In the genomic region with DNA sequence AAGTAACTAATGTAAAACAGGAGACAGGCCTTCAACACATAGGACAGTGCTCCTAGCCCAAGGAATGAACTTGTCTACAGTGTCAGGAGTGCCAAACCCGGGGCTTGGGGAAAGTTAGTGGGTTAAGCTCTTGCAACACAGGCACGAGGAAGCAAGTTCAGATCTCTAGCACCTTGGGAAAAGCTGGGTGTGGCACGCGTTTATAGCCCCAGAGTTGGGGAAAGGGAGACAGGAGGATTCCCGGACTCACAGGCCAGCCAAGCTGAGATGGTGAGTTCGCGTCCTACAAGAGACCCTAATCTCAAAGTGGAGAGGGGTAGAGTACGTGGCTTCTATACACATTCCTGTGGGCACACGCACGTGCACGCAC, we compare ENCODE assay signal across 17 mouse cellular contexts. TPM values are rescaled to one million over a fixed set of nuclear protein-coding genes. Genes with fewer than 3 reads are reported as not detected.
DNase-seq lines count a peak whose midpoint lies in the region; ATAC-seq and TF ChIP-seq lines count a peak whose summit lies in the region.
"Had no signal": no experiment of that assay in that cellular context is flagged by ENCODE, and none has a peak within 500 bp of the region (broad histone marks: within the 10 kb centered on the region; RNA-seq: fewer than 3 reads in every experiment).

No protein-coding gene starts in this region.

- H3K4me1 ChIP-seq in liver, adult 2 months (ENCODE audit: control insufficient read depth, insufficient read depth, low read length), result peaks cover 20% of the 10 kb centered on the region
- peaks cover 38% of the 10 kb centered on the region for H3K4me1 ChIP-seq in liver, embryonic 11.5 days (replicated peaks; ENCODE audit: control insufficient read depth, insufficient read depth, low read length)
- H3K4me1 ChIP-seq in CH12.LX (ENCODE audit: control insufficient read depth in 1 of 2, insufficient read depth in 2 of 2), result peaks cover 19 to 60% of the 10 kb centered on the region in 2 experiments
- H3K4me1 ChIP-seq in E14TG2a.4 (replicated peaks; ENCODE audit: low read depth, low read length), result peaks cover 78% of the 10 kb centered on the region
- H3K4me1 ChIP-seq in intestine, embryonic 16.5 days (ENCODE audit: control insufficient read depth, insufficient read depth, low read length), result peaks cover 23% of the 10 kb centered on the region

- ATAC-seq in liver, embryonic 11.5 days (replicated peaks; ENCODE audit: low FRiP score), result no peak
- peak; percentile 2; the same call in 1 of the 2 replicates for ATAC-seq in intestine, embryonic 16.5 days
- ATAC-seq: forebrain, postnatal 0 days had no signal

- 58% methylated on average over 11 of the region's 11 CpGs for WGBS in liver, adult 2 months
- WGBS in liver, embryonic 11.5 days, result 85% methylated on average over 11 of the region's 11 CpGs
- 77% methylated on average over 11 of the region's 11 CpGs for WGBS in intestine, embryonic 16.5 days

- peaks cover 32% of the 10 kb centered on the region; the same call in 1 of the 2 replicates for H3K79me2 ChIP-seq in liver, adult 2 months (ENCODE audit: control insufficient read depth, insufficient read depth, low read length)
- peaks cover 71% of the 10 kb centered on the region for H3K79me2 ChIP-seq in CH12.LX (replicated peaks; ENCODE audit: control insufficient read depth, extremely low read depth, insufficient read depth, poor library complexity, severe bottlenecking)

- no peak overlapping the region; the same call in 1 of the 2 replicates for H3K4me2 ChIP-seq in liver, embryonic 11.5 days
- peak overlapping the region; percentile 76; the same call in 1 of the 2 replicates for H3K4me2 ChIP-seq in CH12.LX (ENCODE audit: insufficient read depth, low read depth, poor library complexity, severe bottlenecking)
- no peak overlapping the region for H3K4me2 ChIP-seq in intestine, embryonic 16.5 days (ENCODE audit: low read depth, low read length)
- H3K4me2 ChIP-seq: embryonic facial prominence, embryonic 12.5 days; lung, embryonic 15.5 days; midbrain, embryonic 11.5 days; neural tube, embryonic 13.5 days had no signal

- no peaks in the 10 kb centered on the region for H3K27me3 ChIP-seq in liver, adult 2 months (ENCODE audit: control insufficient read depth, insufficient read depth, low read length)
- H3K27me3 ChIP-seq in liver, embryonic 11.5 days (replicated peaks; ENCODE audit: control insufficient read depth, insufficient read depth, low read length), result no peaks in the 10 kb centered on the region
- H3K27me3 ChIP-seq in CH12.LX (replicated peaks) (no peaks in the 10 kb centered on the region), E14TG2a.4 (ENCODE audit: insufficient read depth, low read length) (no peaks in the 10 kb centered on the region)
- 0 out of 2 replicates have a peak, but pooled peaks cover 3% of the 10 kb centered on the region for H3K27me3 ChIP-seq in intestine, embryonic 16.5 days (replicated peaks; ENCODE audit: control insufficient read depth, insufficient read depth, low read length)
- H3K27me3 ChIP-seq: lung, embryonic 15.5 days; neural tube, embryonic 13.5 days had no signal

- TF ChIP-seq POLR2A in liver, adult 2 months (IDR thresholded peaks at IDR 0.05; ENCODE audit: extremely low read depth, insufficient read depth, low read length), result no peak
- no peak for TF ChIP-seq POLR2A in CH12.LX (IDR thresholded peaks at IDR 0.05; ENCODE audit: low read depth, low read length)

- intact Hi-C loops in left cerebral cortex, postnatal 36 days (cut with DNase I), result no loop called here
- intact Hi-C loops in left cerebral cortex, postnatal 14 days (cut with DNase I), result no loop called here

- H3K36me3 ChIP-seq in liver, adult 2 months (ENCODE audit: control insufficient read depth, insufficient read depth, low read length), result no peaks in the 10 kb centered on the region
- H3K36me3 ChIP-seq in liver, embryonic 11.5 days (ENCODE audit: control insufficient read depth, insufficient read depth, low read length), result no peaks in the 10 kb centered on the region
- H3K36me3 ChIP-seq in CH12.LX (replicated peaks in 1 of 2; ENCODE audit: control insufficient read depth in 1 of 2, insufficient read depth in 1 of 2, low read length in 1 of 2) (peaks cover 23 to 52% of the 10 kb centered on the region in 2 experiments), E14TG2a.4 (ENCODE audit: insufficient read depth, low read length) (peaks cover 54% of the 10 kb centered on the region)
- H3K36me3 ChIP-seq in intestine, embryonic 16.5 days (ENCODE audit: control insufficient read depth, insufficient read depth, low read length), result no peaks in the 10 kb centered on the region
- H3K36me3 ChIP-seq: embryonic facial prominence, embryonic 12.5 days; lung, embryonic 15.5 days had no signal

- no peak overlapping the region for H3K4me3 ChIP-seq in liver, adult 2 months (ENCODE audit: insufficient read depth, low read depth, low read length)
- H3K4me3 ChIP-seq in liver, embryonic 11.5 days (ENCODE audit: low read depth, low read length), result no peak overlapping the region
- H3K4me3 ChIP-seq in CH12.LX (replicated peaks in 1 of 3; ENCODE audit: low read depth in 2 of 3, low read length in 2 of 3, poor library complexity in 1 of 3) (no peak overlapping the region), E14TG2a.4 (replicated peaks; ENCODE audit: low read length) (peak overlapping the region; percentile 27)
- H3K4me3 ChIP-seq in intestine, embryonic 16.5 days (ENCODE audit: low read length), result no peak overlapping the region
- H3K4me3 ChIP-seq: embryonic facial prominence, embryonic 12.5 days; limb, embryonic 10.5 days; lung, embryonic 15.5 days; neural tube, embryonic 13.5 days had no signal

- H3K9ac ChIP-seq in liver, adult 2 months (ENCODE audit: low read depth, low read length), result no peak overlapping the region
- H3K9ac ChIP-seq in liver, embryonic 11.5 days (ENCODE audit: low read depth, low read length), result no peak overlapping the region
- H3K9ac ChIP-seq in CH12.LX (ENCODE audit: insufficient read depth, low read depth), result peak overlapping the region; percentile 89
- H3K9ac ChIP-seq in intestine, embryonic 16.5 days (ENCODE audit: low read depth, low read length), result no peak overlapping the region
- H3K9ac ChIP-seq: embryonic facial prominence, embryonic 12.5 days; forebrain, postnatal 0 days; lung, embryonic 15.5 days; neural tube, embryonic 13.5 days had no signal

- TF ChIP-seq EP300 in CH12.LX (IDR thresholded peaks at IDR 0.05; ENCODE audit: low read length), result no peak

- in situ Hi-C loops in CH12.LX (cut with MboI; ENCODE audit: low pct_ligation_motif_present, low pct_unique_long_range_greater_than_20kb, low sequenced_read_pairs), result no loop called here

- H3K27ac ChIP-seq in liver, adult 2 months (replicated peaks; ENCODE audit: insufficient read depth, low read depth, low read length), result peak overlapping the region; percentile 85
- no peak overlapping the region for H3K27ac ChIP-seq in liver, embryonic 11.5 days (ENCODE audit: low read depth, low read length)
- peak overlapping the region; percentile 72; the same call in 1 of the 2 replicates for H3K27ac ChIP-seq in CH12.LX (ENCODE audit: insufficient read depth, low read depth)
- peak overlapping the region; percentile 23; the same call in 1 of the 2 replicates for H3K27ac ChIP-seq in intestine, embryonic 16.5 days (ENCODE audit: low read length)
- H3K27ac ChIP-seq: embryonic facial prominence, embryonic 12.5 days; limb, embryonic 10.5 days; lung, embryonic 15.5 days had no signal

- dilution Hi-C loops in CH12.LX (cut with MboI; ENCODE audit: extremely low pct_ligation_motif_present, extremely low pct_unique_long_range_greater_than_20kb, low sequenced_read_pairs), result no loop called here

- no peak for DNase-seq in liver, adult 2 months (ENCODE audit: extremely low read depth, low read depth, low spot score)
- DNase-seq in liver, embryonic 11.5 days (ENCODE audit: low spot score), result no peak
- DNase-seq in CH12.LX (ENCODE audit: extremely low read depth), result no peak
- DNase-seq in left cerebral cortex, postnatal 36 days (ENCODE audit: low spot score in 2 of 2), result no peak
- DNase-seq in left cerebral cortex, postnatal 14 days (ENCODE audit: low spot score in 2 of 2), result no peak
- DNase-seq: adrenal gland, postnatal 25 days; cerebellum, adult 9-10 months; forebrain, postnatal 0 days; heart, postnatal 4 days; thymus, postnatal 25 days had no signal

- TF ChIP-seq CTCF in liver, adult 2 months (IDR thresholded peaks at IDR 0.05; ENCODE audit: low read depth, low read length), result no peak
- TF ChIP-seq CTCF in CH12.LX (conservative IDR thresholded peaks at IDR 0.05 in 1 of 2, IDR thresholded peaks at IDR 0.05 in 1 of 2; ENCODE audit: low read depth in 2 of 2, low read length in 2 of 2) (no peak), E14TG2a.4 (conservative IDR thresholded peaks at IDR 0.05; ENCODE audit: low read length) (no peak)

- TF ChIP-seq RAD21 in CH12.LX (IDR thresholded peaks at IDR 0.05; ENCODE audit: low read depth, low read length), result no peak

- H3K9me3 ChIP-seq in liver, embryonic 11.5 days (ENCODE audit: control insufficient read depth, low read length), result no peaks in the 10 kb centered on the region
- H3K9me3 ChIP-seq in CH12.LX (replicated peaks; ENCODE audit: low read length) (no peaks in the 10 kb centered on the region), E14TG2a.4 (ENCODE audit: low read length) (peaks cover 42% of the 10 kb centered on the region)
- no peaks in the 10 kb centered on the region for H3K9me3 ChIP-seq in intestine, embryonic 16.5 days (ENCODE audit: control insufficient read depth, low read length)
- H3K9me3 ChIP-seq: embryonic facial prominence, embryonic 12.5 days; limb, embryonic 10.5 days; lung, embryonic 15.5 days; neural tube, embryonic 13.5 days had no signal

TF ChIP-seq in CH12.LX, 34 proteins besides CTCF, POLR2A, EP300 and RAD21 (continues in another document):
- no peak for TF ChIP-seq MEF2A (IDR thresholded peaks at IDR 0.05; ENCODE audit: borderline replicate concordance, low read depth, low read length)
- TF ChIP-seq SMC3 (IDR thresholded peaks at IDR 0.05; ENCODE audit: low read depth, low read length), result no peak
- TF ChIP-seq ZMIZ1 (IDR thresholded peaks at IDR 0.05; ENCODE audit: low read depth, low read length), result no peak
- TF ChIP-seq UBTF (IDR thresholded peaks at IDR 0.05; ENCODE audit: low read depth, low read length), result no peak
- TF ChIP-seq E2F4 (IDR thresholded peaks at IDR 0.05; ENCODE audit: insufficient replicate concordance, low read depth, low read length), result no peak
- no peak for TF ChIP-seq CHD1 (IDR thresholded peaks at IDR 0.05; ENCODE audit: low read depth, low read length)
- TF ChIP-seq KAT2A (IDR thresholded peaks at IDR 0.05; ENCODE audit: insufficient replicate concordance, low read length), result no peak

RNA-seq across cellular contexts. Expression of gene Lrrc8d, which starts 3.5 kb away (rescaled TPM):
- 11.6 and 13.8 TPM in 2 replicates for total RNA-seq in liver, adult 2 months (2014; rRNA removed)
- 7.0 and 7.9 TPM in 2 replicates for polyA plus RNA-seq in liver, adult 2 months (2012; rRNA removed)
- polyA plus RNA-seq in liver, embryonic 11.5 days (2014; fragmentation: Nextera tagmentation; extraction: Ambion mirVana), result 18.0 and 21.4 TPM in 2 replicates
- total RNA-seq in CH12.LX (2012; rRNA removed) (15.9 and 16.6 TPM in 2 replicates), CH12.LX (2014; rRNA removed) (5.2 and 7.0 TPM in 2 replicates)
- polyA plus RNA-seq in CH12.LX (2012; ENCODE audit: insufficient read length, low read depth), result 26.1 and 29.2 TPM in 2 replicates
- polyA plus RNA-seq in intestine, embryonic 16.5 days (2015; fragmentation: Nextera tagmentation; extraction: Ambion mirVana), result 8.9 and 10.9 TPM in 2 replicates
- total RNA-seq in left cerebral cortex, postnatal 36 days (2021), result 10 to 100 TPM; 38.7 to 39.1 TPM
- 10 to 100 TPM; 34.9 to 45.6 TPM for total RNA-seq in left cerebral cortex, postnatal 14 days (2021)
